Mouse (Mus musculus) heart, postnatal 25 days (tissue): Measurements from ENCODE around the gene Dad1. TPM values are rescaled to one million over a fixed set of nuclear protein-coding genes. Genes with fewer than 3 reads are reported as not detected.

Experiments used
- DNase-seq: peaks from one replicate; pipeline ENCODE4 v3.0.0; 2022; ENCODE audit warnings: low spot score
- intact Hi-C: fragments of 180-260 bp; cut with DNase I; formaldehyde crosslinking; loops from one replicate; pipeline ENCODE4 v1.15.1; 2025
- total RNA-seq, 2 experiments: library from RNA; stranded (reverse); gene quantifications; 2 replicates each; pipeline ENCODE4 v1.2.3; 2021

Dad1 gene
- total RNA-seq, 2 experiments from 2014 or later: 103 to 112 TPM

DNA sequence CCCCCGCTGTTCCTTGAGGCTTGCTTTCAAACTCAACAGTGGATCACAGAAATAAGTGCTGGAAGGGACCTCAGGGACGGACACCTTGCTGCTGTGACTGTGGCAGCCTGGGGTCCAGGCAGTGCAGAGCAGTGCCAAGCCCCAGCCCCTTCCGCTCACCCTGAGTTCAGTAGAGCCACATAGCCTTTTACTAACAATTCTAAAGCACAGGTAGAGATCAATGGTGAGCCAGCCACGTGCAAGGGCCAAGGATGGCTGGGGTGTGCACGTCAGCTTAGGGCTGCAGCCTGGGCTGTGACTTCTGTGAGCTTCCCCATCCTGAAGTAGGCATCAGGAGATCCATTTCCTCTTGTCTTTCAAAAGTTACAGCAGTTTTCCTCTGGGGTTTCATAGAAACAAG lies 42.1 kb downstream of the Dad1 start:
- intact Hi-C loops: no loop called here
- DNase-seq: no peak

DNA sequence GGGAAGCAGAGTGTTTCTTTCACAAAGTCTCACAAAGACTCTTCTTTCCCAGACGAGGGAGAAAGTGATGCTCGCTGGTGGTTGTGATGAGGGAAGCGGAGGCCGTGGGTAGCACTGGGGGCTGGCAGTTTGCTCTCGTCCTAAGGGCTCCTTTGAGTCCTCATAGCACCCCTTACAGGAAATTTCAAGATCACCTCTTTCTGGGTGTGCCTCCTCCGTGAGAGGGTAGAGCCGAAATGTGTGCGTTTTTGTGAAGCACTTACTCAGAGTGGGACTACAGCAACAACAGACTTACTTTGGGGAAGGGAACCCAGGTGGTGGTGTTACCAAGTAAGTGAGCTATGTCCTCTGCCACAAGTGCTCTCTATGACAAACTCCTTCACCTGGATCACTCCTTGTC lies 42.7 kb downstream of the Dad1 start:
- DNase-seq: no peak

DNA sequence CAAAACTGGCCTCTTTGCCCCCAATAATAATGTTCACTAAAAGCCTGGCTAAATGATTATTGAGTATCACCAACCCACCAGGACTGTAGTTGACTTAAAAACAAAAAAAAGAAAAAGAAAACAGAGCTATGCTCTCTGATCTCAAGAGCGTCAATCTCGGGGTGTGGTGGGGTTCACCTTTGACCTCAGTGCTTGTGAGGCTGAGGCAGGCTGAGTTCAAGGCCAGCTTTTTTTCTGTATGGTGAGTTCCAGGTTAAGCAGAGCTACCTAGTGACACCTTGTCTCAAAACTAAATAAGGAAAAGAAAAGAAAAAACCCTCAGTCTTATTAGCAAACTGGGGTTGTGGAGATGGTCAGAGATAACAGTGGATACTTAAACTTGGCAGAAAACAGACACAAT lies 43.5 kb downstream of the Dad1 start:
- no peak for DNase-seq
- intact Hi-C loops: no loop called here

More for the DNA sequence above, 42.7 kb downstream of the Dad1 start:
- intact Hi-C loops: no loop called here

GRCm38 (mm10) chr14:54209932-54210331 lies 44.0 kb downstream of the Dad1 start:
- no peak for DNase-seq
- intact Hi-C loops: no loop called here

DNA sequence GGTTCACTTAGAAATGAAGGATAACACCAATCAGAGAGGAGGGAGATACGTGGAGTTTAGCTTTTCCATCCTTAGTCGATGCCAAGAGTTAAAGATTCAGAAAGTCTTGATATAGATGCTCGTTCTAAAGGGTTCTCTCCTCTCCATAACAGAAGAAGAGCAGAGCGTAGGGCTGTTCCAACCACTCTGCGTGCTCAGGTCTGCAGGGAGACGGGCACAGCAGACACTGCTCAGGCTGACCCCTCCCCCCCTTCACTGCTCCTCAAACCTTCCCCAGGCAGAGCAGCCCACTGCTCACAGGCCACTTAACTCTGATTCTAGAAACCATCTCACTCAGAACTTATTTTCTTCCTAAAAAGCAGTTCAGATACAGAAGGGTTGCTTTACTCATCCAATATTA lies 45.2 kb downstream of the Dad1 start:
- intact Hi-C loops: no loop called here
- no peak for DNase-seq

DNA sequence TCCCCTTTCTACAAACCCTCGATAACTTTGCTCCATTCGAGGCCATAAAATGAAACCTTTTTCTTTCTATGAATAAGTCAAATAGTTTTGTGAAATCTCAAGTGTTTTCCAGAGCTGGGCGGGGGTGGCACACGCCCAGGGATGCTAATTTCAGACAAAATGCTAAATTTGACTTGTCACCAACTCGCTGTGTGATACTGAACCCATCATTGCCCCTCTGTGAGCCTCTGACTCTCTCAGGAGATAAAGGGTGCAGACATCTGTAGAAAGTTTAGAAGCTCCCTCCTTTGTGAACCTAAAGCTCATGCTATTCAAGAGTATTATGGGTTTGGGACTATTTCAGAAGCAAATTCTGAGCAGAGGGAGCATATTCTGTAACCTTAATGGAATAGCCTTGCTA lies 46.0 kb downstream of the Dad1 start:
- no peak for DNase-seq
- intact Hi-C loops: no loop called here

DNA sequence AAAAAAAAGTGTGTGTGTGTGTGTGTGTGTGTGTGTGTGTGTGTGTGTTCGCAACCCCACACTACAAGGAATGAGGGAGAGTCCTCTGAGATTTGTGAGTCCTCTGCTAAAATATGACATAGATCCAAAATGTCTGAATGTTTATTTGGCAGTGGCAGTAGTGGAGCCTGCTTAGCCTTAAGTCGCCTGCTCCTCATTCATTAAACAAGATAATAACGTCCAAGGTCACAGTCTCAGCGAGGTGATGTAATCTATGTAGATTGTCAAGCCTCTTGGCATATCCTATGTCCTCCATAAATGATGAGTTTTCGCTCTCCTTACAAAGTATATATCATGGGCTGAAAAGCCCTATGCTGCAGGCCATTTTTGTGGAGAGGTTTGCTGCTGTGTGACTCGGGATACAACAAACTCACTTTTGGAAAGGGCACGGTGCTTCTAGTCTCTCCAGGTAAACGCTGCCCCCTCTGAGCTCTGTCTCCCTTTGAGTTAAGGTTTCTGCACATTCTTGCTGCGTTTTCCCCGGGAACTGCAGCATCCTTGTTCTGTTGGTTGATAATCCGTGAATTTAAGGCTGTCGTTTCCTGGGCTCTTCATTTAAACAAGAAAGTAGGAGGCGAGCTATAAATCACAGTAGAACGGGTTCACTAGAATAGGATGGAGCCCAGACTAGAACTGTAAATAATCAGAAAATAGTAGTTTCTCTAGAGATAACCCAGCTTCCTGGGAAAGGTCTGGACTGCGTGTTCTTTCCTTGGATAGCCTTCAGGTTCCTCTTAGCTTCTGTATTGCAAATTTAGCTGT lies 47.0 kb downstream of the Dad1 start:
- intact Hi-C loops: no loop called here

GRCm38 (mm10) chr14:54206309-54206708 lies 47.6 kb downstream of the Dad1 start:
- intact Hi-C loops: no loop called here
- no peak for DNase-seq

More for the DNA sequence above, 47.0 kb downstream of the Dad1 start:
- DNase-seq: no peak

GRCm38 (mm10) chr14:54205904-54206303 lies 48.0 kb downstream of the Dad1 start:
- intact Hi-C loops: no loop called here
- no peak for DNase-seq

GRCm38 (mm10) chr14:54204786-54205185 lies 49.1 kb downstream of the Dad1 start:
- DNase-seq: no peak
- intact Hi-C loops: no loop called here

DNA sequence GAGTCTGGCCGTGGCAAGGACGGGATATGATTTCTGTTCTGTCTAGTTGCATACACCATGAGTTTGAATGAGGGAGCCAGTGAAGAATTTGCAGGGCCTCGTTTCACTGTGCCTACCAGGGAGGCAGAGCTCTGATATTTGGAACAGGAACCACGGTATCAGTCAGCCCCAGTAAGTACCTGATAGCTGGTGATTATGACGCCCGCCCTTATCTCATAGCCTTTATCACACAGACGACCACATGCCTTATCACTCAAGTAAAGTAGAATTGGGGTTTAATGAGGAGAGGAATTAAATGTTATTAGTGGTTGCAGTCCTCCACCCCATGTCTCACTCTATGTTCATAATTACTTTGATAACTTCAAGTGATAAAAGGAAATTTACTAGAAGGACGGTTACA lies 49.6 kb downstream of the Dad1 start:
- intact Hi-C loops: no loop called here
- no peak for DNase-seq

- DNase-seq: no peak
- intact Hi-C loops: no loop called here
Observed at GRCm38 (mm10) chr14:54203776-54204175, 50.1 kb downstream of the Dad1 start.

DNA sequence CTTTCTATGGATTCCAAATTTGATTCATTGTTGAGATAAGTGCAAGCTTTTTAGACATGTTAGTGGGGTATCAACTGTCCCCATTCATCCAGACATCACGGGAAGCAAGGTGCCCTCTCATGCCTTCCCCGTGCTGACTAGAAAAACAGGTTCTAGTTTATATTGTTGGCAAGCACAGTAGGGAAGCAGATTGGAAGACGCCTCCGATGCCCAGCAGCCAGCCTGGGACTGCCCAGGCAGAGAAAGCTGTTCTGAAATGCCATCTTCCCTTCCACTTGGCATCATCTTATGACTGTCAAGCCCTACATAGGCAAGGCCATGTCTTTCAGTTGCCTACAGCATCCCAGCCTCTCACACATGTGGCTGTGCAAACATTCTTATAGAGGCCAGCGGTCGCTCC lies 50.7 kb downstream of the Dad1 start:
- intact Hi-C loops: no loop called here
- DNase-seq: no peak

DNA sequence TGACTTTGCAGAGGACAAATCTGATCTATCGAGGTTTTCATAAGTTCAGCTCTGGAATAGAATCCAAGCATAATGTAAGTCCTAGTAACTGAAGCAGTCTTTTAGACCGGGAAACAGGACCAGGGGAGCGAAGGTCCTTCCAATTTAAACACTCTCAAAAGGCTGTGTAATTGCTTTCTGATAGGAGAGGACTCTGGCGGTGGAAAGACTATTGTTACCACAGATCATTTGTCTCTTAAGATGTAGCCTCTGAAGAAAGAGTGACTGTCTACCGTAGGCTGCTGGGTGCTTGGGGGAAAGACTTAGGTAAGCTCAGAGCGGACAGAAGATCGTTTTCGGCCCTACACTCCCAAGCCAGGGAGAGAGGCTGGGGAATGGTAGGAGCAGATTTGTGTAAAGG lies 53.5 kb downstream of the Dad1 start:
- intact Hi-C loops: no loop called here
- no peak for DNase-seq

GRCm38 (mm10) chr14:54199662-54200061 lies 54.2 kb downstream of the Dad1 start:
- DNase-seq: no peak
- intact Hi-C loops: no loop called here

DNA sequence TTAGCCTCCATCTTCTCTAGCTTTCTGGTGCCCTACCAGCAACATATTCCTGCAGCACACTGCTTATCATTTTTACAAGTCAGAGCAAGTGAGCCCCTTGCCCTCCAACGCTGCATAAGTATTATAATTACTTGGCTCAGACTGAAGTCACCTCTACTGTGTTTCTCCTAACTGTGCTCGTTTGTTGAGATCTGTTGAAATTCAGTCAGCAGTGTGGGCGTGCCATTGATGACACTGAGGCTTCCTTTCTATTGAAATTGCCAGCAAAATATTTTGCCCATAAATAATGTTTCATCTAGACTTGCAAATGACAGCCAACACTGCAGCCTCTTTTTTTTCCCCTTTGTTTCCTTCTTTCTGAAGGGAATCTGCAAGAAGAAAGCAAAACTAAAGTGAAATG lies 56.2 kb downstream of the Dad1 start:
- intact Hi-C loops: no loop called here
- DNase-seq: no peak

GRCm38 (mm10) chr14:54195838-54196423 lies 58.0 kb downstream of the Dad1 start:
- no peak for DNase-seq
- intact Hi-C loops: no loop called here

DNA sequence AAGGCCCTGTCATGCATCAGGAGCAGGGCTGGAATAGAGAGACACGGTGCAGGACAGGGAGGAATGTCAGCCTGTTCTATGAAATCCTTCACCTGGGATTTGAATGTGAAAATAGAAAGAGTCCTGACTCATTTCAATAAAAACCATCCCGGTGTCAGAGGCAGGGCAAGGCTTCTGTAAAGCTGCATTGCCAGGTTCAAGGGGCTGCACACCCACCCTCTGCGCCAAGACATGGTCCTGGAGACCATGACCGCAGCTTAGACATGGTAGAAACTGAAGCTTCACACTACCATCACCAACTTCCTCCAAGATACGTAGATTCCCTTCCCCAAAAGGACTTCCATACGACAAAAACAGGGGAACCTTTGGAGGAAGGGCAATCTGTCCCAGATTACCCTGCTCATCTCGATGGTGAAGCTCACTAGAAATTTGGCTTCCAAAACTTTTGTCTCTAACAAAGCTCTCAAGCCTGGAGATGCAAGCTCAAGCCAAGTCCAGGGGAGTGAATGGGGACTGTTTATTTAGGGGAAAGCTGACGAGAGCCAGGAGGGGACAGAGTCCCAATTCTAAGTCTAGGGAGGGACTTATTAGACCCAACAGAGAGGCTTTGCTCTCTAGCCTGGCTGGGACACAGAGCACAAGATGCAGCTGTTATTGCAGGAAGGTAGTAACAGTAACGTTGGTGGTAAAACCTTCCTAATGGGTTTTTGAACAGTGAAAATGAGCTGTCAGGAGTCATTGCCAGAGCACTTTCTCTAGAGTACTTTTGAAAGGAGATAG lies 60.4 kb downstream of the Dad1 start:
- intact Hi-C loops: no loop called here

GRCm38 (mm10) chr14:54192462-54192847 lies 61.4 kb downstream of the Dad1 start:
- intact Hi-C loops: no loop called here
- DNase-seq: peak; percentile 16

More for the DNA sequence above, 60.4 kb downstream of the Dad1 start:
- no peak for DNase-seq

DNA sequence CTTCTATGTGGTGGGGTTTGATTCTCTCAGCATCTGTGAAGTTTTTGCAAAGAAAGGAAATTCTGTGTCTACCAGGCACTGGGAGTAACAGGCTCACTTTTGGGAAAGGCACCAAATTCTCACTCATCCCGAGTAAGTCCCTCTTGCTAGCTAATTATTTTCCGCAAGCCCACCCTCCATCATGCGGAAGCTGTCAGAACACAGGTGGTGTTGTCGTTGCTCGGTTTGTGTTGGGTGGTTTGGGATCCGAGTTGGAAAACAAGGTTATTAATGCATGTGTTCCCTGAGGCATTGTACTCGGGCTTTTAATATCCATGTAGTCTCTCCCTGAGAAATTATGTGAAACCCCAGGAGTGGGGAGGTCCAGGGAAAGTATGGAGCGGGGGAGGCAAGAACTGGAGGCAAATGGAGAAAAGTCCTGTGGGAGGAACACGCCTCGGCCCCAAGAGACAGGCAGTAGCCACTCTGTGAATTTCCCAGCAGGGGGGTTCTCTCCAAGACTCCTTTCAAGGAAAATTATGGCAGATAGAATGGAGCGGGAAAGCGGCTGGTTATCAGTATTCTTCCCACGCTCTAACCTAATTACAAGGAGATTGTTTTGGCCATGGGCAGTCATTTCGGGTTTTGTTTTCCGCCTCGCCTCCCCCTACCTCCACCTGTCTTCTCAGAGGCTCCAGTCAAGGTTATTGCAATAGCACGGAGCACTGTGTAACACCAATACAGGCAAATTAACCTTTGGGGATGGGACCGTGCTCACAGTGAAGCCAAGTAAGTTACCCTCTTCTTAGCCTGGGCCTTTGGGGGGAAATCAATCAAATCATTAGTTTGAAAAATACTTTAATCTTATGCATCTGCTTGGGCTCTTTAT lies 62.1 kb downstream of the Dad1 start:
- DNase-seq: peak; percentile 9

More for the DNA sequence above, 62.1 kb downstream of the Dad1 start:
- intact Hi-C loops: no loop called here
